In genomic region chr13:23307069-23307814, GRCm38 (mm10) we compare ENCODE assay signal across 8 mouse cellular contexts.
A peak's percentile ranks its signal among the peaks of the same experiment; 100 is the strongest.
DNase-seq lines count a peak whose midpoint lies in the region; ATAC-seq and TF ChIP-seq lines count a peak whose summit lies in the region.

No protein-coding gene starts in this region.

- peak overlapping the region; percentile 68 for H3K4me3 ChIP-seq in heart, embryonic 10.5 days
- H3K4me3 ChIP-seq in thymus, adult 2 months (ENCODE audit: control insufficient read depth, insufficient read depth, low read length), result no peak overlapping the region
- peak overlapping the region; percentile 34 for H3K4me3 ChIP-seq in hindbrain, embryonic 16.5 days (ENCODE audit: low read length)
- H3K4me3 ChIP-seq in midbrain, embryonic 16.5 days (ENCODE audit: low read depth, low read length), result peak overlapping the region; percentile 26

- peaks cover 24% of the 10 kb centered on the region for H3K27me3 ChIP-seq in heart, embryonic 10.5 days (ENCODE audit: insufficient read depth, poor library complexity, severe bottlenecking)
- peaks cover 18% of the 10 kb centered on the region for H3K27me3 ChIP-seq in thymus, adult 2 months (ENCODE audit: control insufficient read depth, insufficient read depth, low read length)
- peaks cover 38% of the 10 kb centered on the region for H3K27me3 ChIP-seq in hindbrain, embryonic 16.5 days (replicated peaks; ENCODE audit: control insufficient read depth, insufficient read depth, low read length)
- peaks cover 41% of the 10 kb centered on the region for H3K27me3 ChIP-seq in midbrain, embryonic 16.5 days (ENCODE audit: control insufficient read depth, insufficient read depth, low read depth, low read length)

- no peak for TF ChIP-seq POLR2A in thymus, adult 2 months (IDR thresholded peaks at IDR 0.05; ENCODE audit: control insufficient read depth, extremely low read depth, insufficient read depth, low read length, poor library complexity)

- peak; percentile 81 for ATAC-seq in hindbrain, embryonic 16.5 days
- peak; percentile 64; the same call in 1 of the 2 replicates for ATAC-seq in midbrain, embryonic 16.5 days
- no peak for ATAC-seq in granulocyte monocyte progenitor cell, adult 5-6 weeks (replicated peaks; ENCODE audit: poor library complexity, severe bottlenecking)

- under 1% methylated on average over 24 of the region's 24 CpGs for WGBS in heart, embryonic 10.5 days
- WGBS in thymus, adult 2 months, result 16% methylated on average over 24 of the region's 24 CpGs
- 2% methylated on average over 24 of the region's 24 CpGs for WGBS in hindbrain, embryonic 16.5 days
- WGBS in midbrain, embryonic 16.5 days, result 3% methylated on average over 24 of the region's 24 CpGs

- intact Hi-C loops in heart, postnatal 25 days (cut with DNase I), result no loop called here

- no peaks in the 10 kb centered on the region for H3K9me3 ChIP-seq in heart, embryonic 10.5 days
- no peaks in the 10 kb centered on the region for H3K9me3 ChIP-seq in hindbrain, embryonic 16.5 days (ENCODE audit: control insufficient read depth, low read length)
- H3K9me3 ChIP-seq in midbrain, embryonic 16.5 days (replicated peaks; ENCODE audit: control insufficient read depth, low read length, poor library complexity, severe bottlenecking), result no peaks in the 10 kb centered on the region

- H3K36me3 ChIP-seq in heart, embryonic 10.5 days, result no peaks in the 10 kb centered on the region
- no peaks in the 10 kb centered on the region for H3K36me3 ChIP-seq in thymus, adult 2 months (ENCODE audit: control insufficient read depth, insufficient read depth, low read length)
- H3K36me3 ChIP-seq in hindbrain, embryonic 16.5 days (ENCODE audit: control insufficient read depth, insufficient read depth, low read length), result no peaks in the 10 kb centered on the region
- no peaks in the 10 kb centered on the region for H3K36me3 ChIP-seq in midbrain, embryonic 16.5 days (ENCODE audit: control insufficient read depth, insufficient read depth, low read length)

- H3K9ac ChIP-seq in hindbrain, embryonic 16.5 days (ENCODE audit: low read depth, low read length), result 0 out of 2 replicates have a peak overlapping the region, but pooled peaks have one; percentile 6
- H3K9ac ChIP-seq in midbrain, embryonic 16.5 days (ENCODE audit: low read depth, low read length), result 0 out of 2 replicates have a peak overlapping the region, but pooled peaks have one; percentile 16

- H3K4me1 ChIP-seq in heart, embryonic 10.5 days, result 0 out of 2 replicates have a peak, but pooled peaks cover 9% of the 10 kb centered on the region
- peaks cover 3% of the 10 kb centered on the region for H3K4me1 ChIP-seq in thymus, adult 2 months (replicated peaks; ENCODE audit: control insufficient read depth, insufficient read depth, low read length)
- peaks cover 8% of the 10 kb centered on the region for H3K4me1 ChIP-seq in hindbrain, embryonic 16.5 days (ENCODE audit: control insufficient read depth, insufficient read depth, low read depth, low read length)
- H3K4me1 ChIP-seq in midbrain, embryonic 16.5 days (ENCODE audit: control insufficient read depth, insufficient read depth, low read length), result peaks cover 12% of the 10 kb centered on the region

- H3K4me2 ChIP-seq in hindbrain, embryonic 16.5 days (ENCODE audit: low read length), result peak overlapping the region; percentile 52
- H3K4me2 ChIP-seq in midbrain, embryonic 16.5 days (ENCODE audit: low read length), result peak overlapping the region; percentile 49

- H3K27ac ChIP-seq in heart, embryonic 10.5 days, result peak overlapping the region; percentile 25; the same call in 1 of the 2 replicates
- no peak overlapping the region for H3K27ac ChIP-seq in thymus, adult 2 months (ENCODE audit: control insufficient read depth, insufficient read depth, low read length)
- H3K27ac ChIP-seq in hindbrain, embryonic 16.5 days (ENCODE audit: low read depth, low read length), result no peak overlapping the region
- H3K27ac ChIP-seq in midbrain, embryonic 16.5 days (ENCODE audit: low read length), result no peak overlapping the region

- no peak for TF ChIP-seq CTCF in thymus, adult 2 months (IDR thresholded peaks at IDR 0.05; ENCODE audit: borderline replicate concordance, control insufficient read depth, extremely low read depth, insufficient read depth, low read length, poor library complexity)

- peak; percentile 79 for DNase-seq in heart, embryonic 10.5 days (ENCODE audit: low spot score)
- no peak for DNase-seq in heart, postnatal 25 days (ENCODE audit: low spot score)
- peak; percentile 25 for DNase-seq in thymus, postnatal 4 days
- DNase-seq in thymus, adult 2 months, result no peak
- no peak for DNase-seq in ovary, postnatal 14 days (ENCODE audit: low spot score)

Comparison
In these comparisons a context has a peak if more than half of its experiments do, and no peak if none do; other contexts are left out.
1. DNase-seq: peak in heart, embryonic 10.5 days (single experiment) and thymus, postnatal 4 days (single experiment); none in heart, postnatal 25 days (single experiment), thymus, adult 2 months (single experiment) and ovary, postnatal 14 days (single experiment).